Mouse (Mus musculus): ENCODE measurements around the gene Desi1. TPM values are rescaled to one million over a fixed set of nuclear protein-coding genes. Genes with fewer than 3 reads are reported as not detected.
A peak's percentile ranks its signal among the peaks of the same experiment; 100 is the strongest.

Desi1 gene
- total RNA-seq, 2 experiments from 2014 or later: 24.6 to 26.7 TPM

DNA sequence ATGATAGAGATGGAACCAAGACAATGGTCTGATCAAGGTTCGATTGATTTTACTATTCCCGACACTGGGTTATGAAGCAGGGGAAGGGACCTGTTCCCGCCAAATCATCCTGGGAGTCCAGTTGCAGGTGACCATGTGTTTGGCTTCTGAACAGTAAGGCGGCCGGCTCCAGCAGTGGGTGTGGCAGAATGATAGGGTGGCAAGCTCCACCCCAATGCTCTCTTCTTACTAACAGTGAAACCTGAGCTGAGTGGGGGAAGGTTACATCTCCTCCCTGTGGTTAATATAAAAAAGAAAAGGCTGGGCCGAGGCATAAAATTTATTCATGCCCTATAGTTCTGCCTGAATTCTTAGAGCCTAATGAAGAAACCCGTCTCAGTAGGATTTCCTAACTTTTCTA is 64.5 kb downstream of the Desi1 start:
- intact Hi-C loops (cut with DNase I): no loop called here
- DNase-seq: peak in 1 of 2 experiments; percentile 27

DNA sequence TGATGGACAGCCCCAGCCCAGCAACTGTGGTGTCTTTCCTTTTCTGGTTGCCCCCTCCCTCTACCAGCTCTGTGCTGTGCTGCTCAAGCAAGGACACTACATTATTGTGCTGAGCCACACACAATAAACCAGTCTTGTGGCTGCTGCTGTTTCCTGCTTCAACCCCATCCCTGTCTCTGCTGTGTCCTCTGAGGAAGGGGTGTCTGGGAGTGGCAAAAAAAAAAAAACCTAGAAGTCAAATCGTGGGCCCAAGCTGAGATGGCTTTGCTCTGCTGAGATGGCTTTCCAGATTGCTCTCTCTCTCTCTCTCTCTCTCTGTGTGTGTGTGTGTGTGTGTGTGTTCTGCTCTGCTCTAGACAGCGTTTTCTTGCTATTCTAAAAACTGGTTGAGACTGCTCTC is 65.2 kb downstream of the Desi1 start:
- intact Hi-C loops (cut with DNase I): no loop called here
- no peak for DNase-seq

DNA sequence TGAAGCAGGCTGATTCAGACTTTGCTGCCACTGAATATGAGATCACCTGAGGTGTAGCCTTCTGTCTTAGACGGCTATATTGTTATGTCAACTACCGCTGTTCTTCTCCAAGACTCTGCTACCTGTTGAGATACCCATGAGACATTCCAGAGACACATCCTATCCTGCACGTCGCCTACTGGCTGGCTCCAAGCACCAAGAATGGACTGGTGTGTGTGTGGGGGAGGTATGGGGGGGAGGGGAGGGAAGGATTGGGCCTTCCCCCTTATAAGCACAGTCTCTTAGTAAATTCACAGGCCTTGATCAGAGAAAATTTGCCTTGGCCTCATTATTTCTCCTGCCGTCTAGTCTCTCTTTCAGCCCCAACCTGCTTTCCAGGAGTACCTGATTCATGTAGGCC is 65.8 kb downstream of the Desi1 start:
- DNase-seq: no peak
- intact Hi-C loops (cut with DNase I): no loop called here

DNA sequence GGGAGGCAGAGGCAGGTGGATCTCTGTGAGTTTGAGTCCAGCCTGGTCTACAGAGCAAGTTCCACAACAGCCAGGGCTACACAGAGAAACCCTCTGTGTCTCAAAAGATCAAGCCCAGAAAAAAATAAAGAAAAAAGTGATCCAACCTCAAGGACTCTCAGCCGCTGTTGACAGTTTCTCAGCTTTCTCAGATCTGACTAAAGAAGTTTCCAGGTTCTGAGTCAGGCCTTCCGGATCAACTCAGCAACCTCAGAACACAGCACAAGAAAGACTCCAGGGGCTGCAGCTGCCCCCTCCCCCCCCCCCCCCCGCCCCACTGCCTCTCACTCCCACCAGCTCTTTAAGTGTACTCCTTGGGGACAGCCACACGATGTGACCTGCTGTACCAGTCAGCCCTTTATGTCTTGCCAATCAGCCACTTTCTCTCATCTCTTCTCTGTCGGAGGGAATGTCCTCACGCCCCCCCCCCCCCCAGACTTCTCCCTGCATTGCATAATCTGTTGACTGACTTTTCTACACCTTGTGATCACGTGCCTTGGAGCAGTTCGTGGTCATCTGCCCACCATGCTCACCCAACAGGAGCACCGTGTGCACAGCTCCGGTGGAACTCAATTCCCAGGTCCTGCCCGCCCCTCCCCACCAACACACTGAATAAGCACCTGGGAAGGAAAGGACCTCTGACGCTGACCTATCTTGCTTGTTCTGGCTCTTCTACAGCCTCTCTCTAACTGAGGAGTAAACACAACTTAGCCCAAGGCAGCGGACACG is 67.4 kb downstream of the Desi1 start:
- intact Hi-C loops (cut with DNase I): no loop called here
- no peak for DNase-seq

DNA sequence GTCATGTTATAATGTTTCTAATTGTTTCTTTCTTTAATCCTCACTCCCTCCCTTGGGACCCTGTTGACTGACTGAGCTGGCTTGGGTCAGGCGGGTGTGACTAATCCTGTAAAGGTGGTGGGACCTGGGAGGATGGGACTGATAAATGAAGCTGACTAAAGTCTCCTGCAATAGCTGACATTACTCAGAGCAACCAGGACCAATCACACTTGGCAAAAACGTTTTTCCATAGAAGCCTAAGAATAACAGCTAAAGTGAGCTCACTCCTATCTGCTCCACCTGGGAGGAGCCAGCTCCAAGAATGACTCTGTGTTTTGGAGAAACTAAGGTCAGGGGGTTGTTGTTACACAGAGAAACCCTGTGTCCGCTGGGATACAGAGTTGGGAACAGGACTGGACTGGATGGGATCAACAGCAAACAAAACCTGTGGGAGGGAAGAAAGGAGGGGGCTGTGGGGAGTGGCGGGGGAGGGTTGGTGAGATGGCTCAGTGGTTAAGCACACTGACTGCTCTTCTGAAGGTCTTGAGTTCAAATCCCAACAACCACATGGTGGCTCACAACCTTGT is 68.6 kb downstream of the Desi1 start:
- intact Hi-C loops (cut with DNase I): no loop called here
- no peak for DNase-seq

DNA sequence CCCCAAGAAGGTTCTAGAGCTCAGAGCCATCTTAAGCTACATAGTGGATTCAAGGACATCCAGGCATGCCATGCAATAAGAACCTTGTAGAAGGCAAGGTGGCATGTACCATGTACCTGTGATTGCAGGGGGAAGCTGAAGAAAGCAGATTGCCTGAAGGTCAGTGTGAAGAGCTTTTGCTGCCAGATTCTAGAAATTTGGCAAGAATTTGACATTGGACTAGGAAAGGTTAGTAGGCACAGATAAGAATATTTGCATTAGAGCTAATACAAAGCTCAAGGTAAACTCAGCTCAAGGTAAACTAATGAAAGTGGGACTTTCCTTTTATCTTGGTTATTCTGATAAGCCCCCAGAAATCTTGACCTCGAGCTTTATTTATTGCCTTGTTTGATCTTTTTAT is 69.4 kb downstream of the Desi1 start:
- DNase-seq: no peak
- intact Hi-C loops (cut with DNase I): no loop called here

DNA sequence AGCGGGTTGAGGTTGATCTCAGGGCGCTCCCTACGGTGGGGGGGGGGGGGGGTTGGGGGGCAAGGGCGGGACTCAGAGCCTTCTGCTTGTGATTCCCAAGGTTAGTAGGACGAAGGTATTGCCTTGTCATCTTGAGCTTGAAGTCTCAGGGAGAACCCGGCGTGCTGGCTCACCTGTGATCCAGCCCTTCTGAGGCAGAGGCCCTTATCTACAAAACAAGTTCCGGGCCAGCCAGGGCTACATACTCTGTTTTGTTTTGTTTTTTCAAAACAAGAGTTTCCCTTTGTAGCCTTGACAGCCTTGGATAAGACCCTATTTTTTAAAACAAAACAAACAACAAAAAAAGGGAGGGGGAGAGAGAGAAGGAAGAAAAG is 72.6 kb downstream of the Desi1 start:
- DNase-seq: no peak
- intact Hi-C loops (cut with DNase I): loop anchor here (2.0 kb wide), 1 partner anchor 80 kb away; no protein-coding TSS in a partner anchor

DNA sequence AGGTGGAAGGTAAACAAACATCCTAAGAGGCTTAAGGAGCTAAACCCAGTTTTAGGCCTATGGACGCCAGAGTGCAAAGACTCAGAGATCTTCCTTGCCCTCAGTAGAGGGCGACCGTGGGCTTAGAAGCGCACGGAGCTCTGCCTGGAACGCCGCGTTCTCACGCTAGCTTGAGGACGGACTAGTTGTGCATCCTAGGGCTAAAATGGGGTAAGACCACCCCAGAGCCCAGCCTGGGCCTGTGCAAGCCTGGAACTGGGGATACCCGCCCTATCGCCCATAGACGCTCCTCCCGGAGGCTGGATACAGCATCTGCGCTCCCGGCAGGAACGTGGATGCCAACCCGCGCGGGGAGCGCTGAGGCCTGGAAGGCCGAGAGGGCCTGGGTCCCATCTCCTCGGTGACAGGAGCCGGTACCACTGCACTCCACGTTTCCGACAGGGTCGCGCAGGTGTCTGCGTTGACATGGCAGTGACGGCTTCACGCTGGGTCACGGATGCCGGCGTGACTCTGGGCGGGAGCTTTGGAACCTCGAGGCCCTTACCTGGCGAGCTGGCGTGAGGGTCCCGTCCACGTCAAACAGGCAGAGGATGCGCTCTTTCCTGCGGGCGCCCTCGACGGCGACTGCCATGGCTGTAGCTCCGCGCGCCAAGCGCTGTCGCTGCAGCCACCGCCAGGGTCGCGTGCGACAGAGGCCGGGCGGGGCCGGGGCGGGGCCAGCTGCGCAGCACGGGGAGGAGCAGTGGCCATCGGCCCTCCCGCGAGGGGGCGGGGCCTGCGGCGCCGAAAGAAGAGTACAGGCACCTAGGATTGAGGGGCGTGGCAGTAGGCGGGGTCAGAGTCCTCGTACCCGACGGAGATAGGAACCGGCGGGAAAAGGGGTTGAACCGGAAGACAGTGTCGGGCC is 73.2 kb downstream of the Desi1 start, which contains the start of gene Pmm1:
Gene Pmm1, minus strand, starts transcription at position 760 of the 907 bp plus-strand sequence.
- intact Hi-C loops (cut with DNase I): loop anchor here (1.0 to 2.0 kb wide), 2 partner anchors 29 to 80 kb away; no protein-coding TSS in a partner anchor
- peak; percentile 98 for DNase-seq

DNA sequence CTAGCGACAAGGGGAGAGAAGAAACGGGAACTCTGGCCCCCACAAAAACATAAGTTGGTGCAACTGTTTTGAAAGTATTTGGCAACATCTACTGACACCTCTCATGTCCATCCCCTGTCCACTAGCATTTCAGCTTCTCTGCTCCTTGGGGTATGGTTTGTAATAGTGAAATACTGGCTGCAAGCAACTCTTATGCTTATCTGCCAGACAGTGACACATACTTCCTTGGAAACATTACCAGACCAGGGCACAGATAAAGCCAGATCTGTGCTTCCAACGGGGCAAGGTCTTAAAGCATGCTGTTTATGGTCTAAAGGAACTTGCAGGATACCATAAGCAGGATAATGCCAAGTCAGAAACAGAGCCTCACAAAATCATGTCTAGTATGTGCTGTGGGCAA is 74.8 kb downstream of the Desi1 start:
- no peak for DNase-seq
- intact Hi-C loops (cut with DNase I): no loop called here

DNA sequence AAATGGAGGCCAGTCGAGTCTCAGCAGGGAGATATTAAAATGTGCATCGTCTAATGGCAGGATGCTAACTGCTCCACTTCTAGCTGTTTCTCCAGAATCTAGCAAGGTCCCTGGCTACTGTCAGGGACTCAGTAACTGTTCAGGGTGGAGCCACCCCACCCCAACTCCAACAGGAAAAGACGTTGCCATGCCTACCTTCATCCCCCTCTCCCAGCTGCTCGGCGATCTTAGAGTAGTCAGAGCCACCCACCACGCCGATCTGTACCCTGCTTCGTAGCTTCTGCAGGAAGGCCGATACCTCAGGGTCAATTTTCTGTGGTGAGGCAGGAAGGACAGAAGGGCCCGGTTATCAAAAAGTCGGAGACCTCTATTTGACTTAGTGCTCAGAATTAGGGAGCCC is 76.1 kb downstream of the Desi1 start:
- intact Hi-C loops (cut with DNase I): no loop called here
- no peak for DNase-seq

DNA sequence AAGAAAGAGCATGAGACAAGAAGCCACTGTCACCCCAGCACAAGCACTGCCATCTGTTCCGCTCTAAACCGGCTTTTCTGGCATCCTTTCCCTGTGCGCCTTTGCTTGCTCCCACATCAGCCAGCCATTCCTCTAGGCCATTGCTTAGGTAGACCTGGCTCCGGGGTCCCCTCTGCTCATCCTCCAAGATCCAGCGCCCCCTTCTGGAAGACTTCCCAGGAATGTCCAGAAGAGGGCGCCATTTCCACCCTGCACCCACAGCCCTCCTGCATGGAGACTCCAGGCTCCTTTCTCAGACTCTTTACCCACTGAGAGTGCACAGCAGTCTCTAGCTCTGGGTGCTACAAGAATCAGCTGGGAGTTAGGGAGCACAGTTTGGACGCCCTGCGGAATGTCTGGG is 77.2 kb downstream of the Desi1 start:
- intact Hi-C loops (cut with DNase I): no loop called here
- peak; percentile 28 to 64 for DNase-seq

DNA sequence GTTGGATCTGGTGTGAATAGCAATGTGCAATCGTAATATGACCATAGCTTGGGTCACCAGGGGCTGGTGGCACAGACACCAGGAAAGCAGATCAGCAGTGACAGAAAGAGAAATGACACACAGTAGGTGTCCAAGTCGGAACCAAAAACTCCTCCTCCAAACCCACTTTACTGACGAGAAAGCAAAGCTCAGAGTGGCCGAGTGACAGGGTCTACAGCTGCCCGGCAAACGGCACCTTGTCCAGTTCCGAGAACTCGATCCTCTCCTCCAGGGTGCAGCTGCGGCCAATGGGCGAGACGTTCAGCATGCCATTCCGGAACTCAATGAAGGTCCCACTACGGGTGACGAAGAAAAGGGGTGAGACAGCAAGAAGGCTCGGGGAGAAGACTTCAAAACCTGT is 78.2 kb downstream of the Desi1 start:
- no peak for DNase-seq
- intact Hi-C loops (cut with DNase I): no loop called here

DNA sequence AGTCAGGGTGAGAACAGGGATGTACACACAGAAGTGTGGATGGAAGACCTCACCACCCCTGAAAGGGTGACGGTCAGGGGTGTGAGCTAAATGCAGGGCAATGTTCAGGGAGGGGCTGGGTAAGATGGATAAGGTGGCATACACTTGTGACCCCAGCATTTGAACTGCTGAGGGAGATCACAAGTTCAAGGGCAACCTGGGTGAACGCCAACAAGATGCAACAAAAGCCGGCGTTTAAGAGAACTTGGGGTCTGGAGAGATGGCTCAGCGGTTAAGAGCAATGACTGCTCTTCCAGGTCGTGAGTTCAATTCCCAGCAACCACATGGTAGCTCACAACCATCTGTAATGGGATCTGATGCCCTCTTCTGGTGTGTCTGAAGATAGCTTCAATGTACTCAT is 78.9 kb downstream of the Desi1 start:
- no peak for DNase-seq
- intact Hi-C loops (cut with DNase I): no loop called here

DNA sequence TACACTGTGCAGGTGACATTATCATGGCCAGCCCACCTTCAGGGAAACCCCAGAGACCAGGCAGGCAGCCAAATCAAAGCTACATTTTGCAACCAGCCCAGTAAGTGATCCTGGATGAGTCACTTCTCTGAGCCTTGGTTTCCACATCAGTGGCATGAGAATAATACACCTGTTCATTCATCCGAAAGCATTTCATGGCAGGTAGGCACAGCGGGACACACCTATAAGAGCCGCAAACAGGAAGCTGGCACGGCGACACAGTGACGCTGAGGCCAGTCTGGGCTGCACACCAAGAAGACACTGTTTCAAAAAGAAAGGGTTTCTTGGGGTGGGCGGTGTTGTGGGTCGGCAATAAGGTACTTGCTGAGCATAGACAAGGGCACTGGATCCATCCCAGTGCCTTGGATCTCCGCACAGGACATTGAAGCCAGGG is 79.5 kb downstream of the Desi1 start:
- DNase-seq: no peak
- intact Hi-C loops (cut with DNase I): no loop called here

DNA sequence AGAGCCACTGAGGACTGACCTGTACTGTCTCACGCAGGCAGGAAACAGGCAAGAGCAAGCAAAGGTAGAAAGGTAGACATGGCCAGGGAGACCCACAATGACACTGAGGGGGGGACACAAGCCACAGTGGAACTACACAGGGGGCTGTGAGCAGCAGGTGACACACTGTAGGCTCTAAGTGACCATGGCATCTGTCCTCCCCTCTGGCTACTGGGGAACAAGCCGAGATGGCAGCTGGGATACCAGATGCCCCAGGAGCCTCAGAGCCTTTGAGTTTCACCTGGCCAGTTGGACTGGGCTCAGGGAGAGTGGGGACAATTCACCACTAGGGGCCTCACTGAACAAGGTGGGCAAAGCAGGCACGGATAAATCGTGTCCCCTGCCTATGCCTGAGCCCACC is 81.4 kb downstream of the Desi1 start:
- no peak for DNase-seq
- intact Hi-C loops (cut with DNase I): no loop called here

DNA sequence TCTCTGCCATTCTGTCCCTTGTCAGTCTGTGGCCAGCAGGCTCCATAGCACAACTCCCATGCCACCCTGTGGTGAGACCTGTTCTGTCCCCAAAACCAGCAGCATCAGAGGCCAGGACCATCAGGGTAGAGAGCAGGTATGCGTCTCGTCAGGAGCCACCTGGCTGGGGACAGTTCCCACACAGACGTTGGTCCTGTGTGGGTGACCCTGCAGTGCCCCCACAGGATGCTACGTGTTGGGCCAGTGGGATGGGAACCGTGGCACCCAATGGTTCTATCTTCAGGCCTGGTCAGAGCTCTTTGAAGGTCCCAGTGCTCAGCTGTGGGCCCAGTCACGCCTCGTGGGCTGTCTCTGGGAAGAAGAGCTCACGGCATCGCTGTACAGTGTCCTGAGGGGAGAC is 82.5 kb downstream of the Desi1 start:
- intact Hi-C loops (cut with DNase I): no loop called here
- DNase-seq: no peak

DNA sequence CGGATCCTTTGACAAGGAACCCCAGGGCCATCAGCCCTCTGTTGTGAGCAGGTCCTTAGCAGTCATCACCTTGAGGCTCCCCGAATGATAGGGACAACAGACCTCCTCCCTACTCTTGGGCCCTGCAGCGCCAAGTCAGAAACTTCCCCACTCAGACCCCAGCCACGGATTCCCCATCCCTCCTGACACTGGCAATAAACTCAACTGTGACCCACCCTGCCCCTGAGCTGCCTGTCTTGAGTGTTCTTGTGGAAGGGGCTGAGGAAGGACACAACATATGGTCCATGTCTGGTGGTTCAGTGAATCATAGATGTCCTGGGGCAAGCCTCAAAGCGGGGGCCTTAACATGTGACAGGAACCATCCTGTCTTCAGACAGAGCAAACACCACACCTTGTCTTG is 82.9 kb downstream of the Desi1 start:
- intact Hi-C loops (cut with DNase I): no loop called here
- no peak for DNase-seq

DNA sequence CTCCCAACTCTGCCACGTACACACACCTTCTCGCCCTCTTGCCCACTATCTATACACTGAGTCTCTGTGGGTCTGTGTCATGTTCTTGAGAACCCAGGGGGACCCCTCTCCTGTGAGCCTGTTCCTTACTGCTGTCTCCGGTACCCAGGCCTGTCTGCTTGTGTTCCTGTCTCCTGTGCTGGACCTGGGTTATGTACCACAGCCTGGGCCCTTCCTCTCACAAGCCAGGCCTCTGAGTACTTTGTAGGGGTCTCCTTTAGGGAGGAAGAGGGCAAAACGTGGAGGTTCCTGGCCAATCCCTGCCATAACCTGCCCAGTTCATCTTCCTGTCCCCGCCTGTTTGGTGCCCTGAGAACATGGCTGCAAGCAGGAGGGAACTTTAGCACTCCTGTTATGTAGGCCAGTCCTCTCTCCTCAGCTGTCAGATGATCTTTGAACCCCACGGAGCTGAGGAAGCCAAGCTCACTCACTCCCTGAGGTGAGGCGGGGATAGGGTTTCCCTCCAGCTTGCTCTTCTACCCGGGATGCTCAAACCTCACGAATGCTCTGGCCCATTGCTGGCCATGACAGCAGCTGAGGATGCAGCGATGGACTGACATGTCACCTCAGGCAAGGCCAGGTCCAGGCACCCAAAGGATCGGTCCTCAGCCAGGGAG is 84.1 kb downstream of the Desi1 start:
- intact Hi-C loops (cut with DNase I): no loop called here
- no peak for DNase-seq

DNA sequence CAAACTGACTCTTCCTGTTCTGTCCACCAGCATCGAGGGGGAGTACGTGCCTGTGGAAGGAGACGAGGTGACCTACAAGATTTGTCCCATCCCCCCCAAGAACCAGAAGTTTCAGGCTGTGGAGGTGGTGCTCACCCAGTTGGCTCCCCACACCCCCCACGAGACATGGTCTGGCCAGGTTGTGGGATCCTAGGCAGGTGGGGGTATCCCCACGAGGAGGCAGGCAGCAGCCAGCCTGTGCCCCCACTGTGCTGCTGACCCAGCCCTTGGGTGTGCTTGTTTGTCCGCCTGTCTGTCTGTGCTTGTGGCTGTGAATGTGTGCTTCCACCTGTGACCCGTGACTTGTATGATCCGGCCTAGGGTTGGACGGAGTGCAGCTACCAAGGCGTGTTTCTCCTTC is 84.6 kb downstream of the Desi1 start:
- no peak for DNase-seq
- intact Hi-C loops (cut with DNase I): no loop called here

DNA sequence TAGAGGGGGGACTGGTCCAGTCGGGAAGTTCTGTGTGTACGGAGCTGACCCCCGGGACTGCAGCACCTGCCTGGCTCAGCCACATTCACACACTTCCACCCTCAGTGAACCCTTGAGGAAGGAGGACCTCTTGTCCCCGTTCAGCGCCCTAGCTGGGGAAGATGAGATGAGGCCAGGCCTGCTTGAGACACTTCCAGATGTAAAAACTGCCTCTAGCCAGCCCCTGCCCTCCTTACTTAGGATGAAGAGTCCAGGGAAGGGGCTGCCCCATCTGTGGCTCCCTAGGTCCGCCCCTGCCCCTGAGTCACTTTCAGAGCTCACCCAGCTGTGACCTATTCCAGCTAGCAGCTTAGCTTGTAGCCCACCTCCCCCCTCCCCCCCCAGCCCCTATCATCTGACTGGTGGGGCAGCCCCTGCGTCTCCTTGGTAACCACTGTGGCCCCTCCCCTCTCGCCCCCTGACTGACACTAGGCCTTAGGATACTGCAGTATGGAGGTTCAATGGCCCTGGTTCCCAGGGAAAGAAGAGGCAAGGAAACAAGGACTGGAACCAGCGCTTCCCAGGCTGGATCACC is 90.4 kb downstream of the Desi1 start:
- no peak for DNase-seq
- intact Hi-C loops (cut with DNase I): no loop called here
